Mouse (Mus musculus) intestine, postnatal 0 days (tissue): ENCODE results near the gene Hist1h3a. TPM values are rescaled to one million over a fixed set of nuclear protein-coding genes. Genes with fewer than 3 reads are reported as not detected.

Experiments
- ATAC-seq: fragments of 200-750 bp; cut with Nextera tagmentation; 2 replicates; pipeline ENCODE4 v1.8.0; 2017; ENCODE audit warnings: mild to moderate bottlenecking, moderate TSS enrichment, moderate library complexity
- H3K27ac ChIP-seq: fragments of 300-500 bp; sonication (generic); 2 replicates; pipeline ENCODE4 v1.5.1; 2014; ENCODE audit warnings: mild to moderate bottlenecking, low read depth, low read length, moderate library complexity
- H3K27me3 ChIP-seq: fragments of 300-500 bp; sonication (generic); replicated peaks from 2 replicates; pipeline ENCODE4 v1.6.1; 2014; ENCODE audit warnings: low read length, mixed read lengths; ENCODE audit not compliant: control insufficient read depth, insufficient read depth
- H3K36me3 ChIP-seq: fragments of 300-500 bp; sonication (generic); 2 replicates; pipeline ENCODE4 v1.6.1; 2014; ENCODE audit warnings: mild to moderate bottlenecking, moderate library complexity; ENCODE audit not compliant: control insufficient read depth, insufficient read depth
- H3K4me1 ChIP-seq: fragments of 300-500 bp; sonication (generic); replicated peaks from 2 replicates; pipeline ENCODE4 v1.6.1; 2014; ENCODE audit warnings: antibody characterized with exemption, low read length, mixed read lengths; ENCODE audit not compliant: control insufficient read depth, insufficient read depth
- H3K4me2 ChIP-seq: fragments of 300-500 bp; sonication (generic); replicated peaks from 2 replicates; pipeline ENCODE4 v1.6.1; 2014; ENCODE audit warnings: low read depth, mild to moderate bottlenecking, moderate library complexity
- H3K4me3 ChIP-seq: fragments of 300-500 bp; sonication (generic); 2 replicates; pipeline ENCODE4 v1.5.1; 2014; ENCODE audit warnings: low read depth, low read length
- H3K9ac ChIP-seq: fragments of 300-500 bp; sonication (generic); 2 replicates; pipeline ENCODE4 v1.6.1; 2014; ENCODE audit warnings: mild to moderate bottlenecking, low read depth, low read length
- H3K9me3 ChIP-seq: fragments of 300-500 bp; sonication (generic); 2 replicates; pipeline ENCODE4 v1.6.1; 2016; ENCODE audit warnings: mixed run types; ENCODE audit not compliant: control insufficient read depth
- CTCF ChIP-seq: sonication (generic); IDR thresholded peaks from 2 replicates; pipeline ENCODE4 v1.5.1; 2016; ENCODE audit warnings: low read depth, mild to moderate bottlenecking, control low read depth, antibody characterized with exemption, moderate library complexity
- WGBS: fragments of 180-500 bp; shearing (Covaris S2); extraction: QIAGEN DNeasy Blood & Tissue Kit; methylation state at CpG from one replicate; pipeline ENCODE4 v1.1.7; 2014; 5-methylcytosine and 5-hydroxymethylcytosine counted together
- polyA plus RNA-seq: library from polyadenylated mRNA; unstranded; fragments of >200 nt; fragmentation: Nextera tagmentation; extraction: Ambion mirVana; gene quantifications from 2 replicates; pipeline ENCODE4 v1.2.1, GENCODE M21; 2015

The Hist1h3a gene
- polyA plus RNA-seq, 1 experiment from 2014 or later, result 4.5 TPM

- no peak for TF ChIP-seq CTCF
- Histone ChIP-seq H3K4me2 (no peak overlapping the region; the same call in 1 of the 2 replicates), H3K4me3 (no peak overlapping the region), H3K9ac (no peak overlapping the region), H3K27me3 (no peaks in the 10 kb centered on the region), H3K36me3 (no peaks in the 10 kb centered on the region), H3K4me1 (peaks cover 12% of the 10 kb centered on the region), H3K9me3 (no peaks in the 10 kb centered on the region), H3K27ac (no peak overlapping the region)
- 77% methylated on average over 1 of the region's 1 CpGs for WGBS
- ATAC-seq, result no peak
These were observed 2.3 kb downstream of the Hist1h3a start for GRCm38 (mm10) chr13:23759916-23760239.

GRCm38 (mm10) chr13:23759251-23759771, 2.9 kb downstream of the Hist1h3a start:
- Histone ChIP-seq H3K27ac (no peak overlapping the region), H3K4me3 (no peak overlapping the region), H3K4me1 (peaks cover 10% of the 10 kb centered on the region), H3K4me2 (no peak overlapping the region), H3K27me3 (no peaks in the 10 kb centered on the region), H3K9me3 (no peaks in the 10 kb centered on the region), H3K36me3 (no peaks in the 10 kb centered on the region), H3K9ac (no peak overlapping the region)
- no peak for TF ChIP-seq CTCF
- ATAC-seq, result no peak
- 82% methylated on average over 3 of the region's 3 CpGs for WGBS

- no peak for TF ChIP-seq CTCF
- Histone ChIP-seq H3K4me1 (peaks cover 5% of the 10 kb centered on the region; the same call in 1 of the 2 replicates), H3K9ac (no peak overlapping the region), H3K27ac (no peak overlapping the region), H3K27me3 (no peaks in the 10 kb centered on the region), H3K4me3 (no peak overlapping the region), H3K9me3 (no peaks in the 10 kb centered on the region), H3K36me3 (no peaks in the 10 kb centered on the region), H3K4me2 (peak overlapping the region; percentile 66; the same call in 1 of the 2 replicates)
- 41% methylated on average over 3 of the region's 3 CpGs for WGBS
- no peak for ATAC-seq
These were observed 4.3 kb downstream of the Hist1h3a start for GRCm38 (mm10) chr13:23757921-23758320.

- peaks cover 5% of the 10 kb centered on the region; the same call in 1 of the 2 replicates for H3K4me1 ChIP-seq
- H3K27ac ChIP-seq, result peak overlapping the region; percentile 74
- peak overlapping the region; percentile 36 for H3K4me3 ChIP-seq
- H3K9me3 ChIP-seq, result no peaks in the 10 kb centered on the region
- ATAC-seq, result peak; percentile 23
- under 1% methylated on average over 15 of the region's 23 CpGs for WGBS
- no peaks in the 10 kb centered on the region for H3K27me3 ChIP-seq
- H3K9ac ChIP-seq, result 0 out of 2 replicates have a peak overlapping the region, but pooled peaks have one; percentile 17
- no peak for TF ChIP-seq CTCF
- no peaks in the 10 kb centered on the region for H3K36me3 ChIP-seq
- H3K4me2 ChIP-seq, result peak overlapping the region; percentile 66
These were observed 4.9 kb downstream of the Hist1h3a start for GRCm38 (mm10) chr13:23757211-23757773.

GRCm38 (mm10) chr13:23756790-23757189, 5.4 kb downstream of the Hist1h3a start, which contains the start of gene Hist1h4b:
Gene Hist1h4b, plus strand, starts transcription at chr13:23757013.
- Histone ChIP-seq H3K27me3 (no peaks in the 10 kb centered on the region), H3K4me2 (peak within 1 kb of the TSS; percentile 66), H3K27ac (peak within 1 kb of the TSS; percentile 74), H3K9ac (0 out of 2 replicates have a peak within 1 kb of the TSS, but pooled peaks have one; percentile 17), H3K4me1 (peaks cover 5% of the 10 kb centered on the region; the same call in 1 of the 2 replicates), H3K4me3 (peak within 1 kb of the TSS; percentile 36), H3K36me3 (no peaks in the 10 kb centered on the region), H3K9me3 (no peaks in the 10 kb centered on the region)
- no peak; the same call in 1 of the 2 replicates for TF ChIP-seq CTCF
- under 1% methylated on average over 15 of the region's 22 CpGs for WGBS
- ATAC-seq, result peak; percentile 71

- Histone ChIP-seq H3K36me3 (no peaks in the 10 kb centered on the region), H3K4me1 (no peaks in the 10 kb centered on the region), H3K4me2 (no peak overlapping the region), H3K9me3 (no peaks in the 10 kb centered on the region), H3K9ac (no peak overlapping the region), H3K4me3 (no peak overlapping the region), H3K27me3 (no peaks in the 10 kb centered on the region), H3K27ac (no peak overlapping the region)
- ATAC-seq, result no peak
- no peak for TF ChIP-seq CTCF
These were observed 7.2 kb downstream of the Hist1h3a start for GRCm38 (mm10) chr13:23755000-23755399.
